Comparison of ENCODE assay signal across 9 mouse cellular contexts in the genomic region with DNA sequence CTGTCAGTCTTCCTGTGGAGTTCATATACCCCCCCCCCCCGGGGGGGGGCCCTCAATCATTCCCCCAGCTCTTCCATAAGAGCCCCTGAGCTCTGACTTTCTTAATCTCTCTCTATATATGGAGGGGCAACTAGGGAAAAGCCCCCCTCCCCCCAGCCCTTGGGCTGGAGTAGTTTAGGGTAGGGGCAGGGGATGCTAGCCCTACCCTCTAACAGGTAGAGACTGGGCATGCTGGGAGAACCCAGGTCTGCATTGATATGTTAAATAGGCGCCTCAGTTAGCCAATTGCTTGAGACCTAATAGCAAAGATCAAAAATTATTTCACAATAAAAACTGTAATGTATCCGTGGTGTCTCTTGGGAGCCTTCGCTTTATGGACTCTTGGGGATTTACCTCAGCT. TPM values are rescaled to one million over a fixed set of nuclear protein-coding genes. Genes with fewer than 3 reads are reported as not detected.
DNase-seq lines count a peak whose midpoint lies in the region; ATAC-seq and TF ChIP-seq lines count a peak whose summit lies in the region.
"Had no signal": no experiment of that assay in that cellular context is flagged by ENCODE, and none has a peak within 500 bp of the region (broad histone marks: within the 10 kb centered on the region; RNA-seq: fewer than 3 reads in every experiment).

No protein-coding gene starts in this region.

- H3K4me1 ChIP-seq in E14TG2a.4 (replicated peaks; ENCODE audit: low read depth, low read length): peaks cover 14% of the 10 kb centered on the region
- H3K4me1 ChIP-seq in hindbrain, embryonic 10.5 days (replicated peaks): peaks cover 22% of the 10 kb centered on the region
- H3K4me1 ChIP-seq in midbrain, embryonic 10.5 days: peaks cover 23% of the 10 kb centered on the region

- TF ChIP-seq CTCF in E14TG2a.4 (conservative IDR thresholded peaks at IDR 0.05; ENCODE audit: low read length): no peak

- peaks cover 5% of the 10 kb centered on the region; the same call in 1 of the 2 replicates for H3K27me3 ChIP-seq in E14TG2a.4 (ENCODE audit: insufficient read depth, low read length)
- no peaks in the 10 kb centered on the region for H3K27me3 ChIP-seq in hindbrain, embryonic 10.5 days (ENCODE audit: insufficient read depth, poor library complexity, severe bottlenecking)
- H3K27me3 ChIP-seq in midbrain, embryonic 10.5 days (ENCODE audit: low read depth, poor library complexity, severe bottlenecking): no peaks in the 10 kb centered on the region

- H3K36me3 ChIP-seq in E14TG2a.4 (ENCODE audit: insufficient read depth, low read length): no peaks in the 10 kb centered on the region
- H3K36me3 ChIP-seq in hindbrain, embryonic 10.5 days: peaks cover 13% of the 10 kb centered on the region
- H3K36me3 ChIP-seq in midbrain, embryonic 10.5 days: peaks cover 8% of the 10 kb centered on the region

- 45% methylated on average over 4 of the region's 4 CpGs for WGBS in hindbrain, embryonic 10.5 days
- 44% methylated on average over 4 of the region's 4 CpGs for WGBS in midbrain, embryonic 10.5 days

- H3K4me3 ChIP-seq in E14TG2a.4 (replicated peaks; ENCODE audit: low read length): peak overlapping the region; percentile 89
- H3K4me3 ChIP-seq in hindbrain, embryonic 10.5 days: peak overlapping the region; percentile 89
- H3K4me3 ChIP-seq in midbrain, embryonic 10.5 days: peak overlapping the region; percentile 87

- H3K27ac ChIP-seq in hindbrain, embryonic 10.5 days: peak overlapping the region; percentile 88
- peak overlapping the region; percentile 88 for H3K27ac ChIP-seq in midbrain, embryonic 10.5 days (replicated peaks)

- DNase-seq in heart, adult 11 months: peak; percentile 87
- no peak for DNase-seq in heart, adult 18-20 months
- DNase-seq in hindbrain, embryonic 10.5 days (ENCODE audit: low spot score): no peak
- DNase-seq in midbrain, embryonic 10.5 days (ENCODE audit: low spot score): no peak
- no peak for DNase-seq in right cerebral cortex, adult 18-20 months
- DNase-seq in layer of hippocampus, postnatal 36 days: no peak

- H3K9me3 ChIP-seq in E14TG2a.4 (ENCODE audit: low read length): no peaks in the 10 kb centered on the region
- H3K9me3 ChIP-seq in hindbrain, embryonic 10.5 days: no peaks in the 10 kb centered on the region
- no peaks in the 10 kb centered on the region for H3K9me3 ChIP-seq in midbrain, embryonic 10.5 days (replicated peaks)

- ATAC-seq in granulocyte monocyte progenitor cell, adult 5-6 weeks (replicated peaks; ENCODE audit: poor library complexity, severe bottlenecking): no peak

RNA-seq across cellular contexts. Expression of gene Rabl2, which starts 0.8 kb away (rescaled TPM):
- 1 to 10 TPM; 2.3 to 4.7 TPM for total RNA-seq in heart, adult 18-20 months (2021)
- polyA plus RNA-seq in hindbrain, embryonic 10.5 days (2016; fragmentation: Nextera tagmentation; extraction: Ambion mirVana): 76.7 and 88.1 TPM in 2 replicates
- 80.1 and 80.7 TPM in 2 replicates for polyA plus RNA-seq in midbrain, embryonic 10.5 days (2016; fragmentation: Nextera tagmentation; extraction: Ambion mirVana)
- total RNA-seq in granulocyte monocyte progenitor cell, adult 5-6 weeks (2014; fragmentation: Nextera tagmentation): 10.2 and 16.8 TPM in 2 replicates
- 11.1 and 18.9 TPM in 2 replicates for total RNA-seq in granulocyte monocyte progenitor cell, adult 5-6 weeks (2017)
- total RNA-seq in layer of hippocampus, postnatal 36 days (2021): 10 to 100 TPM; 27.1 to 31.2 TPM

RNA-seq across cellular contexts. Expression of gene Acr, which starts 24.4 kb away (rescaled TPM):
- total RNA-seq in heart, adult 18-20 months (2021): under 1 TPM in 1 of 2 experiments, not detected in 1; 0.35 TPM
- 0.19 and 0.38 TPM in 2 replicates for polyA plus RNA-seq in hindbrain, embryonic 10.5 days (2016; fragmentation: Nextera tagmentation; extraction: Ambion mirVana)
- polyA plus RNA-seq in midbrain, embryonic 10.5 days (2016; fragmentation: Nextera tagmentation; extraction: Ambion mirVana): 0.10 and 0.47 TPM in 2 replicates
- not detected in 2 replicates for total RNA-seq in granulocyte monocyte progenitor cell, adult 5-6 weeks (2014; fragmentation: Nextera tagmentation)
- not detected in 2 replicates for total RNA-seq in granulocyte monocyte progenitor cell, adult 5-6 weeks (2017)
- total RNA-seq in layer of hippocampus, postnatal 36 days (2021): 1 to 10 TPM in 1 of 2 experiments, under 1 TPM in 1; 0.91 to 1.2 TPM
- total RNA-seq: megakaryocyte progenitor cell, adult 5-6 weeks had no signal
